Mouse (Mus musculus) layer of hippocampus, postnatal 25 days (tissue): ENCODE results near the gene Batf2. TPM values are rescaled to one million over a fixed set of nuclear protein-coding genes. Genes with fewer than 3 reads are reported as not detected.

Source experiments
- DNase-seq, 2 experiments: peaks; one replicate each; pipeline ENCODE4 v3.0.0; 2022; ENCODE audit warnings: mixed read lengths in 2 of 2, low spot score in 1 of 2; ENCODE audit errors: extremely low spot score in 1 of 2
- total RNA-seq, 2 experiments: library from RNA; stranded (reverse); gene quantifications; 2 replicates each; pipeline ENCODE4 v1.2.3; 2021

Gene Batf2
- total RNA-seq, 2 experiments from 2014 or later: 0.45 to 0.69 TPM

- no peak for DNase-seq
Measured at GRCm38 (mm10) chr19:6216046-6216705, 75.4 kb downstream of the Batf2 start.

- DNase-seq: no peak
Measured at GRCm38 (mm10) chr19:6218606-6219005, 77.8 kb downstream of the Batf2 start.

Other genes starting within 250 kb of the Batf2 start
- 1 to 10 TPM; 3.4 TPM for gene Tigd3, start 246.8 kb upstream of the Batf2 start, total RNA-seq
- 10 to 100 TPM; 82.5 to 95.6 TPM for gene Dpf2, start 228.0 kb upstream of the Batf2 start, total RNA-seq
- 1 to 10 TPM; 6.3 to 6.4 TPM for gene Cdc42ep2, start 216.2 kb upstream of the Batf2 start, total RNA-seq
- 1 to 10 TPM; 5.4 to 6.5 TPM for gene Pola2, start 176.8 kb upstream of the Batf2 start, total RNA-seq
- gene Slc22a20, start 154.8 kb upstream of the Batf2 start, total RNA-seq: not detected
- gene Capn1, start 125.1 kb upstream of the Batf2 start, total RNA-seq: 10 to 100 TPM; 20.5 to 21.9 TPM
- 10 to 100 TPM; 41.8 to 45.7 TPM for gene Syvn1, start 94.4 kb upstream of the Batf2 start, total RNA-seq
- 10 to 100 TPM; 43.1 to 47.4 TPM for gene Mrpl49, start 83.2 kb upstream of the Batf2 start, total RNA-seq
- 100 to 1,000 TPM; 588 to 687 TPM for gene Fau, start 83.1 kb upstream of the Batf2 start, total RNA-seq
- gene Znhit2, start 79.8 kb upstream of the Batf2 start, total RNA-seq: 10 to 100 TPM; 38.0 to 41.5 TPM
- 10 to 100 TPM; 27.8 to 28.8 TPM for gene Tm7sf2, start 72.6 kb upstream of the Batf2 start, total RNA-seq
- 10 to 100 TPM; 83.7 to 96.3 TPM for gene Vps51, start 63.8 kb upstream of the Batf2 start, total RNA-seq
- not detected for gene Tmem262, start 61.0 kb upstream of the Batf2 start, total RNA-seq
- gene Gm28374, start 58.7 kb upstream of the Batf2 start, total RNA-seq: not detected
- gene Zfpl1, start 56.0 kb upstream of the Batf2 start, total RNA-seq: 10 to 100 TPM; 37.1 to 44.2 TPM
- gene Cdca5, start 56.0 kb upstream of the Batf2 start, total RNA-seq: under 1 TPM in 1 of 2 experiments, not detected in 1; 0.37 TPM
- not detected for gene AC131692.1, start 46.6 kb upstream of the Batf2 start, total RNA-seq
- not detected for gene Naaladl1, start 35.2 kb upstream of the Batf2 start, total RNA-seq
- gene Sac3d1, start 22.3 kb upstream of the Batf2 start, total RNA-seq: 10 to 100 TPM; 15.5 to 17.9 TPM
- gene Snx15, start 12.7 kb upstream of the Batf2 start, total RNA-seq: 10 to 100 TPM; 36.7 to 40.7 TPM
- 10 to 100 TPM; 75.5 to 76.1 TPM for gene Arl2, start 565 bp downstream of the Batf2 start, total RNA-seq
- not detected for gene Majin, start 43.4 kb downstream of the Batf2 start, total RNA-seq
- not detected for gene Gpha2, start 85.4 kb downstream of the Batf2 start, total RNA-seq
- gene Ppp2r5b, start 94.9 kb downstream of the Batf2 start, total RNA-seq: 100 to 1,000 TPM; 137 to 146 TPM
- gene Atg2a, start 100.7 kb downstream of the Batf2 start, total RNA-seq: 10 to 100 TPM; 31.1 to 38.3 TPM
- 10 to 100 TPM; 84.9 to 88.6 TPM for gene Ehd1, start 135.7 kb downstream of the Batf2 start, total RNA-seq
- 1 to 10 TPM; 3.9 to 4.6 TPM for gene Cdc42bpg, start 165.5 kb downstream of the Batf2 start, total RNA-seq
- 10 to 100 TPM; 63.3 to 64.8 TPM for gene Men1, start 194.0 kb downstream of the Batf2 start, total RNA-seq
- 10 to 100 TPM; 66.3 to 78.4 TPM for gene Map4k2, start 200.2 kb downstream of the Batf2 start, total RNA-seq
- 100 to 1,000 TPM; 180 to 215 TPM for gene Sf1, start 222.7 kb downstream of the Batf2 start, total RNA-seq
- gene Pygm, start 243.4 kb downstream of the Batf2 start, total RNA-seq: 10 to 100 TPM; 26.6 to 32.3 TPM